Mouse (Mus musculus): ENCODE data around the gene Rgs16.

DNA sequence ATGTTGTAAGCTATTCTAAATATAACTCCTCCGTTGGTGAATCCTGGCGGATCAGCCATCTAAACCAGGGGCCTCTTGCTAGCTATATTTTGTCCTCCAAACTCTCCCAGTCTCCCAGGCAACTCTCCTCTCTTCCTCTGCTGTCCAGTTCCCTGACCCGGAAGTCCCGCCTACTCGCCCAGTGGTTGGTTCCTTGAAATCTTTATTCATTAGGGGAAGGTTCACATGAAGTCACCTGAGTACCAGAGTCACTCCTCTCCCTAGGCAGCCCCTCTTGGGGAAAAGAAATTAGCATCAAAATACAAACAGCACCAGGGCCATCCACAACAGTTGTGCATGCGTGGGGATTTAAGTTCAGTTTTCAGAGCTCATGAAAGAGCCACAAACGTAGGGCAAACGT, 26.1 kb downstream of the Rgs16 start:
- TF ChIP-seq ZC3H11A (IDR thresholded peaks at IDR 0.05; ENCODE audit: borderline replicate concordance, low read depth, low read length) (no peak), HCFC1 (IDR thresholded peaks at IDR 0.05; ENCODE audit: borderline replicate concordance, insufficient read depth, low read length) (no peak), CHD2 (IDR thresholded peaks at IDR 0.05; ENCODE audit: low read depth, low read length) (no peak), ZNF384 (IDR thresholded peaks at IDR 0.05; ENCODE audit: low read depth, low read length) (no peak)

Data from ES-E14 (cell line).